Mouse (Mus musculus) intestine, embryonic 16.5 days (tissue): Measurements from ENCODE around the gene Slc25a30. TPM values are rescaled to one million over a fixed set of nuclear protein-coding genes. Genes with fewer than 3 reads are reported as not detected.

ENCODE experiments used
- ATAC-seq: fragments of 200-750 bp; cut with Nextera tagmentation; 2 replicates; pipeline ENCODE4 v1.8.0; 2017; ENCODE audit warnings: moderate TSS enrichment, moderate library complexity
- H3K27ac ChIP-seq: fragments of 300-500 bp; sonication (generic); 2 replicates; pipeline ENCODE4 v1.5.1; 2014; ENCODE audit warnings: mild to moderate bottlenecking, low read length
- H3K27me3 ChIP-seq: fragments of 300-500 bp; sonication (generic); replicated peaks from 2 replicates; pipeline ENCODE4 v1.6.1; 2014; ENCODE audit warnings: low read length, control low read depth, mixed read lengths; ENCODE audit not compliant: control insufficient read depth, insufficient read depth
- H3K36me3 ChIP-seq: fragments of 300-500 bp; sonication (generic); 2 replicates; pipeline ENCODE4 v1.6.1; 2014; ENCODE audit warnings: low read length, control low read depth; ENCODE audit not compliant: control insufficient read depth, insufficient read depth
- H3K4me1 ChIP-seq: fragments of 300-500 bp; sonication (generic); 2 replicates; pipeline ENCODE4 v1.6.1; 2014; ENCODE audit warnings: low read length, control low read depth, mixed read lengths; ENCODE audit not compliant: control insufficient read depth, insufficient read depth
- H3K4me2 ChIP-seq: fragments of 300-500 bp; sonication (generic); 2 replicates; pipeline ENCODE4 v1.6.1; 2014; ENCODE audit warnings: low read depth, low read length, control low read depth
- H3K4me3 ChIP-seq: fragments of 300-500 bp; sonication (generic); 2 replicates; pipeline ENCODE4 v1.5.1; 2014; ENCODE audit warnings: mild to moderate bottlenecking, low read length
- H3K9ac ChIP-seq: fragments of 300-500 bp; sonication (generic); 2 replicates; pipeline ENCODE4 v1.6.1; 2014; ENCODE audit warnings: low read depth, low read length
- H3K9me3 ChIP-seq: fragments of 300-500 bp; sonication (generic); 2 replicates; pipeline ENCODE4 v1.6.1; 2016; ENCODE audit warnings: low read length, control low read depth; ENCODE audit not compliant: control insufficient read depth
- WGBS: fragments of 180-500 bp; shearing (Covaris S2); extraction: QIAGEN DNeasy Blood & Tissue Kit; methylation state at CpG from one replicate; pipeline ENCODE4 v1.1.7; 2014; 5-methylcytosine and 5-hydroxymethylcytosine counted together
- polyA plus RNA-seq: library from polyadenylated mRNA; unstranded; fragments of >200 nt; fragmentation: Nextera tagmentation; extraction: Ambion mirVana; gene quantifications from 2 replicates; pipeline ENCODE4 v1.2.1, GENCODE M21; 2015

Slc25a30 gene
- polyA plus RNA-seq, 1 experiment from 2014 or later = 2.1 TPM

DNA sequence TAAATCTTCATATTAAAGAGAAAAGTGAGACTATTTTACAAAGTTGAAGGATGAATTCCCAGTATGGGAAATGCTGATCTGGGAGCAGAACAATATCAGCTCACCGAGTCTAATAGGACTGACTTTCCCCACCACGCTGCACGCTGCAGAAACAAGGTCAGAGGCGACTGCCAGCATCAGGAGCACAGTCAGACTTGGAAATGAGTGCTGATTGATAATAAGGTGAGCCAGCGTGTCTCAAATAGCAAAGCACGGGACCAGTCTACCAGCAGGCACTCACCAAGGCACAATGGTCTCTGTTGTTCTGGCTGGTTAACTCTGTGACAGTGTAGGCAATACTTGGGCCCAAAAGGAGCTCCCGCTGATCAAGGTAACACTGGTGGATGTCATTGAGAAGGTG lies 54.2 kb downstream of the Slc25a30 start:
- H3K4me3 ChIP-seq = no peak overlapping the region
- H3K27ac ChIP-seq = no peak overlapping the region
- H3K9ac ChIP-seq = no peak overlapping the region
- H3K4me2 ChIP-seq = no peak overlapping the region
- no peak for ATAC-seq
- no peaks in the 10 kb centered on the region for H3K4me1 ChIP-seq
- no peaks in the 10 kb centered on the region for H3K27me3 ChIP-seq
- H3K36me3 ChIP-seq = peaks cover 11% of the 10 kb centered on the region; the same call in 1 of the 2 replicates
- WGBS = 90% methylated on average over 7 of the region's 7 CpGs
- H3K9me3 ChIP-seq = no peaks in the 10 kb centered on the region

DNA sequence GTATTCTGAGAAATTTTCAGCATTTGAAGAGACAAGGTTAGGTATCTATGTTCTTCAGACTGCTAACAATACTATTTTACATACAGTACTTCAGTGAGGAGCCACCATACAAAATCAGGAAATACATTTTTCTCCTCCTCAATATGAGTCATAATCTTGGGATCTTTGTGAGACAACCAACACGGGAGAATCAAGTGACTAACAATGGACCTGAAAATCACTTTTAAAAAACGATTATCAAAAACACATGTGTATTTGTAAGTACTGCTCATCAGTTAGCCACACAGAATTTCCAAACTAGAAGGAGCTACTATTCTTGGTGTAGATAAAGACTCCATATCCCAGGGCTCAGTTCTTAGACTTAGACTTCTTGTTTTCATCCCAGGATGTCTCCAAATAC lies 55.5 kb downstream of the Slc25a30 start:
- no peak for ATAC-seq
- Histone ChIP-seq H3K27me3 (no peaks in the 10 kb centered on the region), H3K36me3 (peaks cover 11% of the 10 kb centered on the region; the same call in 1 of the 2 replicates), H3K9me3 (no peaks in the 10 kb centered on the region), H3K4me2 (no peak overlapping the region), H3K9ac (no peak overlapping the region), H3K4me1 (no peaks in the 10 kb centered on the region), H3K27ac (no peak overlapping the region), H3K4me3 (no peak overlapping the region)
- 81% methylated on average over 2 of the region's 2 CpGs for WGBS

DNA sequence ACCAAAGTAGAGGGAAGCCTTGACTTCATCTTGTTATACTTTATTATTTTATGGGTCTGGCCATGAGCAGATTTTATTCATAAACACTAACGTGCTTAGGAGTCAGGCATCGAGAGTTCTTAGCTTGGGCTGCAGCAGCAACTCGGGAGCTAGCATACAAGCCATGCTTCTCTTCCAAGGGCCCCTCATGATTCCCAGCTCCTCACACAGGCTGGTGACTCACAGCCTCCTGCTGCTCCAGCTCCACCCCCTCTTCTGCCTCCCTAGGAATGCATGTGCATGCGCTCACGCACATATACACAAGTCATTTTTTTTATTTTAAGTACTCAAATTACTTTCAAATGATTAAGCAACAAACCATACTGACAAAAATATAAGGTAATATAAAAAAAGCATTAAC lies 58.7 kb downstream of the Slc25a30 start:
- no peak overlapping the region for H3K4me3 ChIP-seq
- no peaks in the 10 kb centered on the region for H3K4me1 ChIP-seq
- no peaks in the 10 kb centered on the region for H3K27me3 ChIP-seq
- WGBS = 90% methylated on average over 5 of the region's 5 CpGs
- H3K9ac ChIP-seq = no peak overlapping the region
- no peak overlapping the region for H3K27ac ChIP-seq
- peaks cover 11% of the 10 kb centered on the region; the same call in 1 of the 2 replicates for H3K36me3 ChIP-seq
- no peak for ATAC-seq
- no peak overlapping the region for H3K4me2 ChIP-seq
- H3K9me3 ChIP-seq = no peaks in the 10 kb centered on the region

DNA sequence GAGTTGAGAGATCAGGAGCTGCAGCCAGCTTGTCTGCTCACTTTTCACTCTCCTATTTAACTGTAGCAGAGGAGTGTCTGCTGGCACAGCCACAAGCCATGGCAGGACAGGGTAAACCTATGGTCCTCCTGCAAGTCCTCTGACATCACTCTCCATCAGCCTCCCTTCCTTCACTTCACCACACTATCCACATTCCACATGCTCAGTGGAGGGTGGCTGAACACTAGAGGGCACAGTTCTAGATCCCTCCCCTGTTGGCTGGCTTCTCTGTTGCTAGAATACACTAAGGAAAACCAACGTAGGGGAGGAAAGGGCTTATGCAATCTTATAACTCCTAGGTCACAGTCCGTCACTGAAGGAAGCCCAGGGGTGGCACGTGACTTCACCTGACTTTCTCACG lies 59.8 kb downstream of the Slc25a30 start:
- H3K27me3 ChIP-seq = no peaks in the 10 kb centered on the region
- H3K4me2 ChIP-seq = no peak overlapping the region
- WGBS = 66% methylated on average over 4 of the region's 4 CpGs
- no peaks in the 10 kb centered on the region for H3K4me1 ChIP-seq
- ATAC-seq = no peak
- H3K36me3 ChIP-seq = peaks cover 6% of the 10 kb centered on the region; the same call in 1 of the 2 replicates
- no peak overlapping the region for H3K9ac ChIP-seq
- no peak overlapping the region for H3K4me3 ChIP-seq
- no peak overlapping the region for H3K27ac ChIP-seq
- H3K9me3 ChIP-seq = no peaks in the 10 kb centered on the region

DNA sequence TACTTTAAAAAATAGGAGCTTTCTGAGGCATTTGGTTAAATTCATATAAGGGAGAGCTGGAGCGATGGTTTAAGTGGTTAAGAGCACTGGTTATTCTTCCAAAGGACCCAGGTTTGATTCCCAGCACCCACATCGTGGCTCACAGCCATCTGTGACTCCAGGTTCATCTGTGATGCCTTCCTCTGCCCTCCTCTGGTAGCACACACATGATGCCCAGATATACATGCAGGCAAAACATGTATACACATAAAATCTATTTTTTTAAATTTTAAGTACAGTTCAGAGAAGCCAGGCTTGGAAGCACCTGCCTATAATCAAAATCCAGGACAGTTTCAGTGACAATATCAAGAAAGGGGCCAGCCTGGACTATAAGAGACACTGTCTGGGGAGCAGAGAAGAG lies 64.0 kb downstream of the Slc25a30 start:
- no peak for ATAC-seq
- Histone ChIP-seq H3K9ac (no peak overlapping the region), H3K27me3 (no peaks in the 10 kb centered on the region), H3K4me3 (no peak overlapping the region), H3K4me2 (no peak overlapping the region), H3K27ac (no peak overlapping the region), H3K9me3 (no peaks in the 10 kb centered on the region), H3K36me3 (peaks cover 6% of the 10 kb centered on the region; the same call in 1 of the 2 replicates), H3K4me1 (no peaks in the 10 kb centered on the region)
- 93% methylated on average over 2 of the region's 2 CpGs for WGBS

DNA sequence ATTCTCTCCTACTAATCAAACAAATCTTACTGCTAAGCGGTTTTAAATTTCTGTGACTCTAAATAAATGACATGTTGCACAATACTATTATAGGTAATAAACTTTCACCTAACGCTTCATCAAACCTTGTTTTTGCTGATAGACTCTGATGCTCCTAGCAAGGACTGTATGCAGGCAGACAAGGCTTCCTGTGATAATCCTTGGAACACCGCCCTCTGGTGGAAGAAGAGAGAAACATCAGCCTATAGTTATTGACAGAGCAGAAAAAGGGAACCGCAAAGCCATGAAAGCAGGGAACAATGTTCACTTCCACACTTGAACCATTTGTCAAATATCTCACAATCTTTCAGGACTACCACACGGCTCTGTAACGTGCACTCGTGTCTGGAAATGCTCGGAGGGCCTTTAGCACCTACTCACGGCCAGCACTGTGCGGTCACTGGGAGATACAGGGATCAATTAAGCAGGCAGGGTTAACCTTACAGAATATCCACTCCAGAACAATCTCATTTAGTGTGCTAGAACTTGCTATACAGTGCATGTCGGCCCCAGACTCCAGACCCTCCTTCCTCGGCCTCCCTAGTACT lies 64.8 kb downstream of the Slc25a30 start:
- Histone ChIP-seq H3K36me3 (peaks cover 6% of the 10 kb centered on the region; the same call in 1 of the 2 replicates), H3K4me1 (no peaks in the 10 kb centered on the region), H3K27ac (no peak overlapping the region), H3K9me3 (no peaks in the 10 kb centered on the region), H3K27me3 (no peaks in the 10 kb centered on the region), H3K4me3 (no peak overlapping the region), H3K4me2 (no peak overlapping the region), H3K9ac (no peak overlapping the region)
- ATAC-seq = no peak
- WGBS = 56% methylated on average over 12 of the region's 12 CpGs

DNA sequence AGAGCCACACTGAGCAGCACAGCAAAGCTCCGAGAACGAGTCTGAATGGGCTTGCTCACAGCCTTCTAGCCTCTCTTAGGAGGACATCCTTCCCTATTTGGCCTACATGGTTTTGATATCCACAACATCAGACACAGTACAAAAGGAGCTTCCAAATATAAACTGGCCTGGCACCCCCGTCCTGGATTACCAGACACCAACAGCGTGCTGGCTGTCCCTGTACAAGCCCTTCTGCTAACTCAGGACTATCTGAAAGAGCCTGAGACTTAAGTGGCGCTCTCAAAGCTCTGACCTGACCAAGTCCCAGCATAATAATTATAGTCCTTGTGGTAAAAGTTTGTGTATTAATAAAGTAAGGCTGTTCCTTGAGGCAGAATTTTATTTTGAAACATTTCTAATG lies 66.7 kb downstream of the Slc25a30 start:
- Histone ChIP-seq H3K9me3 (no peaks in the 10 kb centered on the region), H3K4me1 (no peaks in the 10 kb centered on the region), H3K4me3 (no peak overlapping the region), H3K36me3 (peaks cover 12% of the 10 kb centered on the region), H3K4me2 (no peak overlapping the region), H3K27ac (no peak overlapping the region), H3K27me3 (no peaks in the 10 kb centered on the region), H3K9ac (no peak overlapping the region)
- 88% methylated on average over 5 of the region's 5 CpGs for WGBS
- no peak for ATAC-seq

DNA sequence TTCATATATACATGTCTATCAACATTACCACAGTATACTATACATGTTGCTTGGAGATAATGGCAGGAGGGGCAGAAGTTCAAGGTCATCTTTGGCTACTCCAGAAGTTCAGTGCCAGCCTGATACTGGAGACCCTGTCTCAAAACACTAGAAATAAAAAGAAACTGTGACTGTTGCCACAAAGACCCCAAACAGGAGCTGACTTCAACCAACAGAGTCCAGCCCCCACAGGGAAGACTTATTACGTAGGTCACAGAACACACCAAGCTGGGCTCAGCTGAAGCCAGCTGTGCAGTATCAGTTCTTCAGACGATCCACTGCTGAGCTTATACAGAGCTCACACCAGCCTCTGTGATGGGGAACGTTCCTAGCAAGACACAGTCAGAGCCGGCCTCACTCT lies 70.4 kb downstream of the Slc25a30 start:
- peaks cover 6% of the 10 kb centered on the region for H3K36me3 ChIP-seq
- no peak for ATAC-seq
- 86% methylated on average over 4 of the region's 4 CpGs for WGBS

DNA sequence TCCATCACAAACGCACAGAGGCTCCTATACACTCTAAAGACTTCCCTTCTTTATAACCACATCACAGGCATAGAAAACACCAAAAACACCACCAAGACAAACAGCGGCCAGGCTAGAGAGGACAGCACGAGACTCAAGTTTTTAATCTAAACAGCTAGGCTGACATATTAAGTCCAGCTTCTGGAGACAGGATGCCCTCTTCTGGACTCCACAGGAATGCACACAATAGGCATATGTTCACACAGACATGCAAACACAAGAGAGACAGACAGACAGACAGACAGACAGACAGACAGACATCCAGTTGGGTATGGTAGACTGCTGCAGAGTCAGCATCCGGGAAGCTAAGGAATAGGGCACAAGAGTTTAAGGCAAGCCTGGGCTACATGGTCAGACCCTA lies 73.2 kb downstream of the Slc25a30 start:
- H3K4me1 ChIP-seq = no peaks in the 10 kb centered on the region
- H3K4me3 ChIP-seq = no peak overlapping the region
- no peaks in the 10 kb centered on the region for H3K27me3 ChIP-seq
- no peak overlapping the region for H3K4me2 ChIP-seq
- H3K27ac ChIP-seq = no peak overlapping the region
- no peaks in the 10 kb centered on the region for H3K9me3 ChIP-seq
- H3K9ac ChIP-seq = no peak overlapping the region
- WGBS = 78% methylated on average over 4 of the region's 4 CpGs
- peaks cover 13% of the 10 kb centered on the region for H3K36me3 ChIP-seq
- no peak for ATAC-seq

More for the DNA sequence above, 70.4 kb downstream of the Slc25a30 start:
- Histone ChIP-seq H3K4me1 (no peaks in the 10 kb centered on the region), H3K4me3 (no peak overlapping the region), H3K27me3 (no peaks in the 10 kb centered on the region), H3K4me2 (no peak overlapping the region), H3K9me3 (no peaks in the 10 kb centered on the region), H3K27ac (no peak overlapping the region), H3K9ac (no peak overlapping the region)

DNA sequence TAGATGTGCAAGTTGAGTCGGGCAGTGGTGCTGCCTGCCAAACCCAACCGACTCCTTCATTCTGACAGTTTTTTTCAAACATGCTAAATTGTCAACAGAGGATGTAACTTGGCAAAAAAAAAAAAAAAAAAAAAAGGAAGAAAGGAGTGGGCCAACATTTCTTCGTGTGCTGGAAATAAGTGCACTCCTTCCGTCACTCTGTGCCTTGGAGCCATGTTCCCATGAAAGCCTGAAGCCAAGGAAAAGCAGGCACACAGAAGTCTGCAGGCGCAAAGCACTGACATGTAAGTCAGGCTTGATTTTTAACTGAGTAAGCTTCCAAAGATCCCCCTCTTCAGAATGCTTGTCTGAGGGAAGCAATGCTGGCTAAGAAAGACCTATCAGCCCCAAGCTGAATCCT lies 74.2 kb downstream of the Slc25a30 start:
- no peaks in the 10 kb centered on the region for H3K9me3 ChIP-seq
- no peaks in the 10 kb centered on the region for H3K4me1 ChIP-seq
- H3K4me3 ChIP-seq = no peak overlapping the region
- no peak overlapping the region for H3K27ac ChIP-seq
- H3K27me3 ChIP-seq = no peaks in the 10 kb centered on the region
- H3K36me3 ChIP-seq = peaks cover 13% of the 10 kb centered on the region
- no peak for ATAC-seq
- WGBS = 78% methylated on average over 5 of the region's 5 CpGs
- no peak overlapping the region for H3K4me2 ChIP-seq
- no peak overlapping the region for H3K9ac ChIP-seq
